Mouse (Mus musculus) 3134 (cell line): ENCODE measurements around the gene P4hb.

Source experiments
- DNase-seq: peaks from one replicate; pipeline ENCODE4 v3.0.0-alpha.2; 2011; ENCODE audit warnings: low spot score; ENCODE audit not compliant: insufficient read length; ENCODE audit errors: extremely low read depth

P4hb gene

GRCm38 (mm10) chr11:120572752-120573584, at the start of gene P4hb:
Gene P4hb, minus strand, starts transcription at chr11:120573253.
- peak; percentile 100 for DNase-seq

- DNase-seq: no peak
Observed at GRCm38 (mm10) chr11:120622805-120623204, 49.8 kb upstream of the P4hb start.

GRCm38 (mm10) chr11:120620195-120620594, 47.1 kb upstream of the P4hb start:
- DNase-seq: no peak

GRCm38 (mm10) chr11:120618619-120619535, 45.8 kb upstream of the P4hb start:
- no peak for DNase-seq

- DNase-seq: peak; percentile 96
Observed at GRCm38 (mm10) chr11:120617519-120618112, 44.6 kb upstream of the P4hb start, which contains the start of gene Pcyt2. Gene Pcyt2, minus strand, starts transcription at chr11:120617936.

- no peak for DNase-seq
Observed at GRCm38 (mm10) chr11:120616617-120617294, 43.7 kb upstream of the P4hb start.

- peak; percentile 77 for DNase-seq
Observed at GRCm38 (mm10) chr11:120615606-120616203, 42.7 kb upstream of the P4hb start.

GRCm38 (mm10) chr11:120615167-120615566, 42.1 kb upstream of the P4hb start:
- no peak for DNase-seq

- DNase-seq: no peak
Observed at GRCm38 (mm10) chr11:120613976-120614375, 40.9 kb upstream of the P4hb start.

- DNase-seq: no peak
Observed at GRCm38 (mm10) chr11:120613481-120613972, 40.5 kb upstream of the P4hb start.

- DNase-seq: no peak
Observed at GRCm38 (mm10) chr11:120612763-120613162, 39.7 kb upstream of the P4hb start.

GRCm38 (mm10) chr11:120610477-120611046, 37.5 kb upstream of the P4hb start:
- no peak for DNase-seq

- no peak for DNase-seq
Observed at GRCm38 (mm10) chr11:120609250-120609649, 36.2 kb upstream of the P4hb start.

- no peak for DNase-seq
Observed at GRCm38 (mm10) chr11:120608241-120609034, 35.4 kb upstream of the P4hb start, which contains the start of gene Npb. Gene Npb, plus strand, starts transcription at chr11:120608477.

GRCm38 (mm10) chr11:120606764-120607163, 33.7 kb upstream of the P4hb start:
- no peak for DNase-seq

GRCm38 (mm10) chr11:120605667-120606066, 32.6 kb upstream of the P4hb start:
- DNase-seq: no peak

GRCm38 (mm10) chr11:120603545-120603944, 30.5 kb upstream of the P4hb start:
- DNase-seq: no peak

GRCm38 (mm10) chr11:120600716-120601115, 27.7 kb upstream of the P4hb start:
- DNase-seq: no peak
